Mouse (Mus musculus): ENCODE results near the gene Uroc1.

DNA sequence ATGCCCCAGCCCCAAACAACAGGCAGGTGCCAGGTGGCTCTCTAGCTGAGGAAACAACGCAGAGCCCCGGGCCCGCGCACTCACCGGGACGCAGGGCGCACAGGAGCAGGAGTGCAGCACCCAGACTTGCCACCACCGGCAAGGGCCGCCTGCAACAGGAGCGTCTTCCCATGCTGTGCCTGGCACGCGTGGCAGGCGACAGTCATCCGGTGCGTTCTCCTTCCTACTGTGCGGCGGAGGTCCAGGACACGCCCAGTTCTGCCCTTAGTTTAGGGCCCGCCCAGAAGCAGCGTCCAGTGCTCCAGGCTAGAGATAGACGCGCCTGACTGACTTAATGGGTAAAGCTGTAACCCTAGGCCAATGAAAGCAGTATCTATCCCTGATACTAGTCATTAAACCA lies 8.1 kb upstream of the Uroc1 start, which contains the start of gene Chst13:
- no peak for TF ChIP-seq CTCF (IDR thresholded peaks at IDR 0.05; ENCODE audit: extremely low read depth, insufficient read depth, low read length)
- TF ChIP-seq POLR2A (IDR thresholded peaks at IDR 0.05; ENCODE audit: extremely low read depth, insufficient read depth, low read length) = no peak

Data from cortical plate, adult 2 months (tissue).